Mouse (Mus musculus) G1E-ER4 (cell line): ENCODE results near the gene Foxb1. TPM values are rescaled to one million over a fixed set of nuclear protein-coding genes. Genes with fewer than 3 reads are reported as not detected.

Experiments
- GATA1 ChIP-seq: IDR thresholded peaks from one replicate; pipeline ENCODE4 v1.8.0; 2012; ENCODE audit warnings: low read length, inconsistent platforms
- polyA plus RNA-seq: library from polyadenylated mRNA; stranded (reverse); fragments of >175 nt; gene quantifications from 2 replicates; pipeline ENCODE4 v1.2.3, GENCODE M21; 2012

Gene Foxb1
- polyA plus RNA-seq, 1 experiment, result not detected

GRCm38 (mm10) chr9:69712714-69713525 lies 47.8 kb downstream of the Foxb1 start:
- TF ChIP-seq GATA1, result no peak

Other genes with a start within 250 kb of the Foxb1 start
- 36.8 and 55.4 TPM in 2 replicates for gene Bnip2, start 228.5 kb upstream of the Foxb1 start, polyA plus RNA-seq